Mouse (Mus musculus): ENCODE measurements around the gene Baz2b. TPM values are rescaled to one million over a fixed set of nuclear protein-coding genes. Genes with fewer than 3 reads are reported as not detected.
"Not testable (repeated sequence)": the region's sequence is repeated elsewhere in the genome, so short reads cannot be mapped to it uniquely, and the experiment has no call there.

The Baz2b gene
- polyA plus RNA-seq, 1 experiment from 2014 or later = 60.4 TPM

DNA sequence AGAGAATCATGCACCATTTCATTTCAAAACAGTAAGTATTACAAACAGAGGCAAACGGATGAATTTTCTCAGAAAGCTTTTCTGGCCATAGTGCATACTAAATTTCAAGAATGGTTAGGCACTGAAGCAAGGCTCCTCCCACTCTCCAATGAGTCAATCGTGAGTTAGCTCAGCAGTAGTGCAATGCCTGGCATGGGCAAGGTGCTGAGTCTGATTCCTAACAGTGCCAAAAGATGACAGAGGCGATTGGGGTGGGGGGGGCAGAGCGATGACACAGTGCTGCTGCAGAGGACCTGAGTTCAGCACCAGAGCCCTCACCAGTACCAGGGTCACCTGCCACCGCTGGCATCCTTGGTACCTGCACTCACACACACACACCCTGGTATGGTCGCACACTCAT is 339.1 kb downstream of the Baz2b start:
- no peak for DNase-seq (ENCODE audit: extremely low spot score, low spot score)
- Histone ChIP-seq H3K4me3 (no peak overlapping the region), H3K27ac (no peak overlapping the region), H3K36me3 (replicated peaks) (peaks cover 15% of the 10 kb centered on the region), H3K4me1 (peaks cover 2% of the 10 kb centered on the region; the same call in 1 of the 2 replicates), H3K9me3 (no peaks in the 10 kb centered on the region), H3K27me3 (ENCODE audit: poor library complexity, severe bottlenecking) (no peaks in the 10 kb centered on the region)
- 91% methylated on average over 6 of the region's 6 CpGs for WGBS

DNA sequence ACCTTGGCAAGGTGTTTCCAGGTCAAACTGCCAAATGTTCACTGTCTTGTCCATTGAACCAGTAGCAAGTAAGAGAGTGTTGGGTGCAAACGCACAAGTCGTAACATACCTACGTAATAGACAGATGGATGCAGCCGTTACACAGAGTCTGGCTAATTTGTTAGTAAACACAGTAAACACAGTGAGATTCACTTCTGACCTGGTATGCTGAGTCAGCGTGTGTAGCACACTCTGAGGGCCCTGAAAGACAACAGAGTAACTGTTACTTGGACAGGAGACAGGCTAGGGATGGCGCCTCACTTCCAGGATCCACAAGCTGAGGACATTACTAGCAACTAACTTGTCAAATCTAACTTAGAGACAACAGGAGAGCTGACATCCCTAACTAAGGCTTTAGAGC is 347.0 kb downstream of the Baz2b start:
- 93% methylated on average over 6 of the region's 6 CpGs for WGBS
- DNase-seq (ENCODE audit: extremely low spot score, low spot score) = no peak
- Histone ChIP-seq H3K4me3 (no peak overlapping the region), H3K36me3 (replicated peaks) (peaks cover 2% of the 10 kb centered on the region; the same call in 1 of the 2 replicates), H3K27me3 (ENCODE audit: poor library complexity, severe bottlenecking) (no peaks in the 10 kb centered on the region), H3K9me3 (no peaks in the 10 kb centered on the region), H3K4me1 (peaks cover 10% of the 10 kb centered on the region), H3K27ac (no peak overlapping the region)

DNA sequence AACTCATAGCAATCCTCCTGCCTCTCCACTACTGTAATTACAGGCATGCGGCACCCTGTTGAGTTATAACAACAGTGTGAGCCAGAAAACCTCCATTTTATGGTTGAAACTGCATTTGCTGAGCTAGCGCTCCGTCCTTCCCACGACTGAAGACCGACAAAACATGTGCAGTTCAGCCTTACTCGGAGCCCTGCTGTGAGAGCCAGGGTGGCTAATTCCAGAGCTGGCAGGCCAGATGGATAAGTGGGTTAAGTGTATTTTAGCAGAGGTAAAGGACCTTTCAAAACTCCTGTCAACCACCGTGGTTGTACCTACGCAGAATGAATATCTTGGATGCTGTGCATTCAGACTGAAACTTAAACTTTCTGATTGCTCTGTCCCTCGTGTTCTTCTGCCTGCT is 355.3 kb downstream of the Baz2b start:
- H3K36me3 ChIP-seq (replicated peaks) = peaks cover 12% of the 10 kb centered on the region
- H3K4me3 ChIP-seq = no peak overlapping the region
- no peaks in the 10 kb centered on the region for H3K27me3 ChIP-seq (ENCODE audit: poor library complexity, severe bottlenecking)
- H3K27ac ChIP-seq = no peak overlapping the region; the same call in 1 of the 2 replicates
- no peak for DNase-seq (ENCODE audit: extremely low spot score, low spot score)
- 86% methylated on average over 9 of the region's 9 CpGs for WGBS
- H3K9me3 ChIP-seq = no peaks in the 10 kb centered on the region
- H3K4me1 ChIP-seq = peaks cover 16% of the 10 kb centered on the region

DNA sequence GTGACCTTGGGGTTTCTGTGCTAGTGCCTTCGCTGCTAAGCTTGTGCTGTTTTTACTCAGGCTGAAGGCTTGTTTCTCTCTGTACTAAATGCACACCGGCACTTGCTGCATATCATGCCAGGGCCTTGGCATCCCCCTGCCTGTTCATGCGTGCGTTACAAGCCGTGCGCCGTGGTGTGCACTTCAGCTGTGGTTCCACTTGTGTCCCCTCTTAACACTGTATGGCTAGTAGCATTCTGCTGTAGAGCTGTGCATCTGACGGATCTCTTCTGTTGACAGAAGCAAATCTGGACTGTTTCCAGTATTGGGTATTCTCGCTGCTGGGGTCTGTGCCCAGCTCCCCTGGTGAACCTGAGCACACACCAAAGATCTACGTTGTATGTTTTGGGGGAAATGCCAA is 356.1 kb downstream of the Baz2b start:
- peaks cover 12% of the 10 kb centered on the region for H3K36me3 ChIP-seq (replicated peaks)
- DNase-seq (ENCODE audit: extremely low spot score, low spot score) = no peak
- peaks cover 9% of the 10 kb centered on the region for H3K4me1 ChIP-seq
- no peak overlapping the region for H3K4me3 ChIP-seq
- H3K27me3 ChIP-seq (ENCODE audit: poor library complexity, severe bottlenecking) = no peaks in the 10 kb centered on the region
- no peaks in the 10 kb centered on the region for H3K9me3 ChIP-seq
- WGBS = 96% methylated on average over 10 of the region's 10 CpGs
- no peak overlapping the region for H3K27ac ChIP-seq

DNA sequence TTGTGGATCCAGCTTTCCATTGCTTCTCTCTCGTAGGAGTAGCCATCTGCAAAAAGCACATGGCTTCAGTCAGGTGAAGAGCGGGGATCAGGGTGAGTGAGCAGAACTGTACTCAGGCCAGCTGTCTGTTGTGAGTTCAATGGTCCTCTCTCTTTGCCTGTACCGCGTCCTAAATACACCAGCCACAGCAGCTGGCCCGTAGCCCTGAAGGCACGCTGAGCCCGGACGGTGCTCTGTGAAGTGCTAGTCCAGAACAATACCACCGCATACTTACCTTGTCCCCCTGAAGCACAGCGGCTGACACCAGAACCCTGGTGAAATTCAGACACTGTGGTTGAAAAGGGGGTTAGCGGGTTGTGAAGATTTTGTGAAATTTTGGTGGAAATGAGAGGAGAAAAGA is 356.7 kb downstream of the Baz2b start:
- no peaks in the 10 kb centered on the region for H3K9me3 ChIP-seq
- WGBS = 86% methylated on average over 11 of the region's 11 CpGs
- peaks cover 14% of the 10 kb centered on the region for H3K4me1 ChIP-seq
- H3K27me3 ChIP-seq (ENCODE audit: poor library complexity, severe bottlenecking) = no peaks in the 10 kb centered on the region
- peaks cover 12% of the 10 kb centered on the region for H3K36me3 ChIP-seq (replicated peaks)
- no peak overlapping the region for H3K4me3 ChIP-seq
- DNase-seq (ENCODE audit: extremely low spot score, low spot score) = no peak
- H3K27ac ChIP-seq = 0 out of 2 replicates have a peak overlapping the region, but pooled peaks have one; percentile 21

DNA sequence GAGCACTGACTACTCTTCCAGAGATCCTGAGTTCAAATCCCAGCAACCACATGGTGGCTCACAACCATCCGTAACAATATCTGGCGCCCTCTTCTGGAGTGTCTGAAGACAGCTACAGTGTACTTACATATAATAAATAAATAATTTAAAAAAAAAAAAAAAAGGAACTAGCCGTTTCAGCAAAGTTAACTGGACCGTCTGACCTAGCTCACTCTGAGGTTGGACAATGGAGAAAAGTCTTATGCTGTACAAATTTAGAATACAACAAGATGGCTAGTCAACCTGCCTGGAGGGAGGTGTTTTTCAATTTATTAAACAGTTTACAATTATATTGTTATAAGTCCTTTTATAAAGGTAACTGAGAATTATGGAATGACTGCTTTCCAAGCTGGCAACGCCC is 357.8 kb downstream of the Baz2b start:
- not testable (repeated sequence) for H3K27ac ChIP-seq; H3K27me3 ChIP-seq (ENCODE audit: poor library complexity, severe bottlenecking); H3K36me3 ChIP-seq (replicated peaks); H3K4me3 ChIP-seq; H3K9me3 ChIP-seq; DNase-seq (ENCODE audit: extremely low spot score, low spot score)
- peaks cover 14% of the 10 kb centered on the region for H3K4me1 ChIP-seq
- 84% methylated on average over 5 of the region's 5 CpGs for WGBS

Other genes with a start within 250 kb of the Baz2b start
- 69.5 and 76.4 TPM in 2 replicates for gene March7, start within 50 bp of the Baz2b start, polyA plus RNA-seq (2016; fragmentation: Nextera tagmentation; extraction: Ambion mirVana)
- 11.2 and 11.8 TPM in 2 replicates for gene Cd302, start 74.6 kb upstream of the Baz2b start, polyA plus RNA-seq (2016; fragmentation: Nextera tagmentation; extraction: Ambion mirVana)
- gene Ly75, start 173.5 kb upstream of the Baz2b start, polyA plus RNA-seq (2016; fragmentation: Nextera tagmentation; extraction: Ambion mirVana) = 3.7 and 3.9 TPM in 2 replicates